Mouse (Mus musculus) hindbrain, embryonic 10.5 days (tissue): ENCODE measurements around the gene Chp1. TPM values are rescaled to one million over a fixed set of nuclear protein-coding genes. Genes with fewer than 3 reads are reported as not detected.
A peak's percentile ranks its signal among the peaks of the same experiment; 100 is the strongest.
"Not testable (repeated sequence)": the region's sequence is repeated elsewhere in the genome, so short reads cannot be mapped to it uniquely, and the experiment has no call there.

Experiments
- DNase-seq: peaks from one replicate; pipeline ENCODE4 v3.0.0-alpha.2; 2017; ENCODE audit warnings: low spot score
- H3K27ac ChIP-seq: fragments of 300-500 bp; sonication (generic); 2 replicates; pipeline ENCODE4 v1.5.1; 2016; ENCODE audit warnings: mild to moderate bottlenecking, moderate library complexity
- H3K27me3 ChIP-seq: fragments of 300-500 bp; sonication (generic); 2 replicates; pipeline ENCODE4 v1.6.1; 2016; ENCODE audit warnings: mild to moderate bottlenecking; ENCODE audit not compliant: poor library complexity, insufficient read depth, severe bottlenecking
- H3K36me3 ChIP-seq: fragments of 300-500 bp; sonication (generic); 2 replicates; pipeline ENCODE4 v1.6.1; 2016; ENCODE audit warnings: mild to moderate bottlenecking, moderate library complexity
- H3K4me1 ChIP-seq: fragments of 300-500 bp; sonication (generic); replicated peaks from 2 replicates; pipeline ENCODE4 v1.6.1; 2016; ENCODE audit warnings: mild to moderate bottlenecking
- H3K4me3 ChIP-seq: fragments of 300-500 bp; sonication (generic); 2 replicates; pipeline ENCODE4 v1.5.1; 2016; ENCODE audit warnings: mild to moderate bottlenecking, moderate library complexity
- H3K9me3 ChIP-seq: fragments of 300-500 bp; sonication (generic); 2 replicates; pipeline ENCODE4 v1.6.1; 2016; ENCODE audit warnings: mild to moderate bottlenecking, moderate library complexity
- WGBS: fragments of 180-500 bp; shearing (Covaris S2); methylation state at CpG from one replicate; pipeline ENCODE4 v1.1.7; 2016; 5-methylcytosine and 5-hydroxymethylcytosine counted together
- polyA plus RNA-seq: library from polyadenylated mRNA; unstranded; fragments of >200 nt; fragmentation: Nextera tagmentation; extraction: Ambion mirVana; gene quantifications from 2 replicates; pipeline ENCODE4 v1.2.1, GENCODE M21; 2016

Chp1 gene
- polyA plus RNA-seq, 1 experiment from 2014 or later = 52.2 TPM

DNA sequence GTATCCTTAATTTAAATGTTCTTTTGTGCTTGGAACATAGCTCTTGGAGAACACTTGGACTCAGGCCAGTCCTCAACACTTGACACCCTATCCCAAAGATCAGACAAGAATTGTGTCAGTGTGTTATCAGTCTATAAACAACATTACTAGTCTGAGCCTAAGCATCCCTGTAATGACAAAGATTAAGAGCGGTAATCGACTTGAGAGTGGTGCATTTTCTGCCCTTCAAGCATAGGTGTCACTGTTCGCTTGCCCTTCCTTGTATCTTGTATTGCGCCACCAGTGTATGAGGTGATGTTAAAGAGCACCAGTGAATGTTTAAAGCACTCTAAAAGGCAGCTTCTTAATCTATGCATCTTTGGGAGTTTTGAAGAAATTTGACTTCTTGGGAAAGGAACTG is 59.5 kb downstream of the Chp1 start:
- no peak for DNase-seq
- Histone ChIP-seq H3K4me1 (no peaks in the 10 kb centered on the region), H3K9me3 (no peaks in the 10 kb centered on the region), H3K36me3 (peaks cover 96% of the 10 kb centered on the region), H3K27me3 (no peaks in the 10 kb centered on the region), H3K4me3 (no peak overlapping the region), H3K27ac (no peak overlapping the region)
- WGBS = 95% methylated on average over 4 of the region's 4 CpGs

GRCm38 (mm10) chr2:119617841-119618198 is 70.3 kb downstream of the Chp1 start:
- Histone ChIP-seq H3K4me1 (peaks cover 34% of the 10 kb centered on the region), H3K4me3 (peak overlapping the region; percentile 88), H3K27me3 (no peaks in the 10 kb centered on the region), H3K36me3 (peaks cover 24% of the 10 kb centered on the region), H3K27ac (peak overlapping the region; percentile 92), H3K9me3 (no peaks in the 10 kb centered on the region)
- DNase-seq = no peak
- 1% methylated on average over 13 of the region's 13 CpGs for WGBS

GRCm38 (mm10) chr2:119618199-119618982 is 70.9 kb downstream of the Chp1 start, which contains the start of the genes Nusap1 and Oip5:
TSS of gene Nusap1 (plus strand) at chr2:119618298.
TSS of gene Oip5 (minus strand) at chr2:119618469.
- H3K9me3 ChIP-seq = no peaks in the 10 kb centered on the region
- H3K4me3 ChIP-seq = peak within 1 kb of the TSS; percentile 88
- H3K36me3 ChIP-seq = peaks cover 24% of the 10 kb centered on the region
- WGBS = under 1% methylated on average over 55 of the region's 55 CpGs
- peak; percentile 94 for DNase-seq
- H3K4me1 ChIP-seq = peaks cover 34% of the 10 kb centered on the region
- no peaks in the 10 kb centered on the region for H3K27me3 ChIP-seq
- peak within 1 kb of the TSS; percentile 92 for H3K27ac ChIP-seq

- Histone ChIP-seq H3K36me3 (peaks cover 24% of the 10 kb centered on the region), H3K4me1 (peaks cover 34% of the 10 kb centered on the region), H3K27ac (peak overlapping the region; percentile 92), H3K4me3 (peak overlapping the region; percentile 88)
- DNase-seq, H3K27me3 ChIP-seq, H3K9me3 ChIP-seq: not testable (repeated sequence)
- WGBS = 22% methylated on average over 6 of the region's 6 CpGs
These were observed 71.5 kb downstream of the Chp1 start for GRCm38 (mm10) chr2:119619002-119619401.

DNA sequence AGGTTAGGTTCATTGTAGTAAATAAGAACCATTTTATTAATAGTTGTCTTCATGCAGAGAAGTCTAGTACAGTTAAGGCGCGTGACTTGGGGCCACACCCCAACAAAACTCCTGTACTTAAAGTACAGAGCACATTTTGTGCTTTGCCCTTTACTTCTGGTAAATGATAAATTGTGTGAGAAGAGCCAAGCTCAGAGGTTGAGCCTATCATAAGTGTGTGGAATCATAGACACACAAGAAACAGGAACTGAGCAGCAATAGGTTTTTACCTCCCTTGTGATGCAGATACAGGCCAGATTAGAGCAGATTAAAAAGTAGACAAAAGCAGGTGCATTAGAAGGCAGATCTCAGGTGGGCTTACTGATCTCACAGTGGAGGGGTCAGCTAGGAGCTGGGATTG is 73.8 kb downstream of the Chp1 start:
- DNase-seq = no peak
- Histone ChIP-seq H3K9me3 (no peaks in the 10 kb centered on the region), H3K27me3 (no peaks in the 10 kb centered on the region), H3K4me3 (peak overlapping the region; percentile 18; the same call in 1 of the 2 replicates), H3K4me1 (peaks cover 34% of the 10 kb centered on the region), H3K36me3 (peaks cover 41% of the 10 kb centered on the region), H3K27ac (no peak overlapping the region)
- WGBS = over 99% methylated on average over 2 of the region's 2 CpGs

Other genes with a start within 250 kb of the Chp1 start
- 4.7 and 5.8 TPM in 2 replicates for gene Dll4, start 221.9 kb upstream of the Chp1 start, polyA plus RNA-seq
- gene Chac1, start 196.5 kb upstream of the Chp1 start, polyA plus RNA-seq = 0.67 and 0.81 TPM in 2 replicates
- gene Ino80, start 70.0 kb upstream of the Chp1 start, polyA plus RNA-seq = 3.0 and 3.7 TPM in 2 replicates
- gene Exd1, start 70 bp upstream of the Chp1 start, polyA plus RNA-seq = 0.35 and 0.78 TPM in 2 replicates
- gene Nusap1, start 70.6 kb downstream of the Chp1 start, polyA plus RNA-seq = 72.8 and 93.0 TPM in 2 replicates
- 36.8 and 40.1 TPM in 2 replicates for gene Oip5, start 70.8 kb downstream of the Chp1 start, polyA plus RNA-seq
- 39.7 and 43.2 TPM in 2 replicates for gene Ndufaf1, start 115.1 kb downstream of the Chp1 start, polyA plus RNA-seq
- gene Rtf1, start 127.4 kb downstream of the Chp1 start, polyA plus RNA-seq = 49.3 and 54.3 TPM in 2 replicates
- 1.0 and 1.2 TPM in 2 replicates for gene Itpka, start 194.6 kb downstream of the Chp1 start, polyA plus RNA-seq
- gene Ltk, start 212.7 kb downstream of the Chp1 start, polyA plus RNA-seq = not detected in 2 replicates
- 40.2 and 41.6 TPM in 2 replicates for gene Rpap1, start 239.8 kb downstream of the Chp1 start, polyA plus RNA-seq